Mouse (Mus musculus): ENCODE measurements at regions not wholly inside any gene's neighbourhood (a gene's known extent, or its start where the extent isn't known, plus 50 kb on each side); places are given as distances from the start of the nearest gene placed in this dataset.

- Histone ChIP-seq H3K27ac (ENCODE audit: low read length) (no peak overlapping the region), H3K9ac (replicated peaks; ENCODE audit: low read depth, low read length) (no peak overlapping the region), H3K36me3 (ENCODE audit: control insufficient read depth, insufficient read depth) (no peaks in the 10 kb centered on the region), H3K9me3 (ENCODE audit: control insufficient read depth, low read length) (no peaks in the 10 kb centered on the region), H3K4me3 (replicated peaks; ENCODE audit: low read length) (no peak overlapping the region), H3K27me3 (replicated peaks; ENCODE audit: control insufficient read depth, insufficient read depth, low read length) (no peaks in the 10 kb centered on the region), H3K4me1 (replicated peaks; ENCODE audit: control insufficient read depth, insufficient read depth, low read length) (no peaks in the 10 kb centered on the region), H3K4me2 (ENCODE audit: low read length) (no peak overlapping the region)
- WGBS: 73% methylated on average over 1 of the region's 1 CpGs
- no peak for ATAC-seq
Observed at GRCm38 (mm10) chr7:136706246-136706645, 188.2 kb upstream of the Mgmt start.

GRCm38 (mm10) chr7:136707200-136708003, 187.0 kb upstream of the Mgmt start:
- Histone ChIP-seq H3K27ac (ENCODE audit: low read length) (no peak overlapping the region), H3K4me3 (replicated peaks; ENCODE audit: low read length) (no peak overlapping the region), H3K9me3 (ENCODE audit: control insufficient read depth, low read length) (no peaks in the 10 kb centered on the region), H3K4me2 (ENCODE audit: low read length) (no peak overlapping the region), H3K4me1 (replicated peaks; ENCODE audit: control insufficient read depth, insufficient read depth, low read length) (no peaks in the 10 kb centered on the region), H3K27me3 (replicated peaks; ENCODE audit: control insufficient read depth, insufficient read depth, low read length) (no peaks in the 10 kb centered on the region), H3K9ac (replicated peaks; ENCODE audit: low read depth, low read length) (no peak overlapping the region), H3K36me3 (ENCODE audit: control insufficient read depth, insufficient read depth) (no peaks in the 10 kb centered on the region)
- no peak for ATAC-seq
- WGBS: 60% methylated on average over 12 of the region's 12 CpGs

GRCm38 (mm10) chr7:136708004-136708435, 186.4 kb upstream of the Mgmt start:
- no peak overlapping the region for H3K27ac ChIP-seq (ENCODE audit: low read length)
- H3K4me1 ChIP-seq (replicated peaks; ENCODE audit: control insufficient read depth, insufficient read depth, low read length): no peaks in the 10 kb centered on the region
- no peak overlapping the region for H3K9ac ChIP-seq (replicated peaks; ENCODE audit: low read depth, low read length)
- no peaks in the 10 kb centered on the region for H3K27me3 ChIP-seq (replicated peaks; ENCODE audit: control insufficient read depth, insufficient read depth, low read length)
- ATAC-seq: no peak
- H3K4me2 ChIP-seq (ENCODE audit: low read length): no peak overlapping the region
- H3K9me3 ChIP-seq (ENCODE audit: control insufficient read depth, low read length): no peaks in the 10 kb centered on the region
- H3K4me3 ChIP-seq (replicated peaks; ENCODE audit: low read length): no peak overlapping the region
- no peaks in the 10 kb centered on the region for H3K36me3 ChIP-seq (ENCODE audit: control insufficient read depth, insufficient read depth)
- WGBS: 74% methylated on average over 5 of the region's 5 CpGs

GRCm38 (mm10) chr7:136710653-136711052, 183.8 kb upstream of the Mgmt start:
- Histone ChIP-seq H3K36me3 (ENCODE audit: control insufficient read depth, insufficient read depth) (no peaks in the 10 kb centered on the region), H3K27me3 (replicated peaks; ENCODE audit: control insufficient read depth, insufficient read depth, low read length) (no peaks in the 10 kb centered on the region), H3K4me3 (replicated peaks; ENCODE audit: low read length) (no peak overlapping the region), H3K9ac (replicated peaks; ENCODE audit: low read depth, low read length) (no peak overlapping the region), H3K27ac (ENCODE audit: low read length) (no peak overlapping the region), H3K4me1 (replicated peaks; ENCODE audit: control insufficient read depth, insufficient read depth, low read length) (no peaks in the 10 kb centered on the region), H3K4me2 (ENCODE audit: low read length) (no peak overlapping the region), H3K9me3 (ENCODE audit: control insufficient read depth, low read length) (no peaks in the 10 kb centered on the region)
- ATAC-seq: no peak
- WGBS: 70% methylated on average over 3 of the region's 3 CpGs

GRCm38 (mm10) chr7:136712962-136713640, 181.3 kb upstream of the Mgmt start:
- Histone ChIP-seq H3K27ac (ENCODE audit: low read length) (no peak overlapping the region), H3K9me3 (ENCODE audit: control insufficient read depth, low read length) (no peaks in the 10 kb centered on the region), H3K27me3 (replicated peaks; ENCODE audit: control insufficient read depth, insufficient read depth, low read length) (no peaks in the 10 kb centered on the region), H3K9ac (replicated peaks; ENCODE audit: low read depth, low read length) (no peak overlapping the region), H3K36me3 (ENCODE audit: control insufficient read depth, insufficient read depth) (no peaks in the 10 kb centered on the region), H3K4me1 (replicated peaks; ENCODE audit: control insufficient read depth, insufficient read depth, low read length) (no peaks in the 10 kb centered on the region), H3K4me3 (replicated peaks; ENCODE audit: low read length) (no peak overlapping the region), H3K4me2 (ENCODE audit: low read length) (no peak overlapping the region)
- WGBS: 78% methylated on average over 16 of the region's 16 CpGs
- no peak for ATAC-seq

- 81% methylated on average over 1 of the region's 1 CpGs for WGBS
- Histone ChIP-seq H3K9ac (replicated peaks; ENCODE audit: low read depth, low read length) (no peak overlapping the region), H3K9me3 (ENCODE audit: control insufficient read depth, low read length) (no peaks in the 10 kb centered on the region), H3K4me1 (replicated peaks; ENCODE audit: control insufficient read depth, insufficient read depth, low read length) (no peaks in the 10 kb centered on the region), H3K27me3 (replicated peaks; ENCODE audit: control insufficient read depth, insufficient read depth, low read length) (no peaks in the 10 kb centered on the region), H3K4me2 (ENCODE audit: low read length) (no peak overlapping the region), H3K27ac (ENCODE audit: low read length) (no peak overlapping the region), H3K4me3 (replicated peaks; ENCODE audit: low read length) (no peak overlapping the region), H3K36me3 (ENCODE audit: control insufficient read depth, insufficient read depth) (no peaks in the 10 kb centered on the region)
- ATAC-seq: no peak
Observed at GRCm38 (mm10) chr7:136727628-136728402, 166.6 kb upstream of the Mgmt start.

GRCm38 (mm10) chr7:136742171-136742570, 152.2 kb upstream of the Mgmt start:
- no peaks in the 10 kb centered on the region for H3K4me1 ChIP-seq (replicated peaks; ENCODE audit: control insufficient read depth, insufficient read depth, low read length)
- H3K27ac ChIP-seq (ENCODE audit: low read length): no peak overlapping the region
- no peak overlapping the region for H3K4me3 ChIP-seq (replicated peaks; ENCODE audit: low read length)
- H3K9me3 ChIP-seq (ENCODE audit: control insufficient read depth, low read length): no peaks in the 10 kb centered on the region
- no peak overlapping the region for H3K9ac ChIP-seq (replicated peaks; ENCODE audit: low read depth, low read length)
- H3K27me3 ChIP-seq (replicated peaks; ENCODE audit: control insufficient read depth, insufficient read depth, low read length): no peaks in the 10 kb centered on the region
- no peak for ATAC-seq
- no peak overlapping the region for H3K4me2 ChIP-seq (ENCODE audit: low read length)
- H3K36me3 ChIP-seq (ENCODE audit: control insufficient read depth, insufficient read depth): no peaks in the 10 kb centered on the region
- 86% methylated on average over 2 of the region's 2 CpGs for WGBS

GRCm38 (mm10) chr7:136745412-136745811, 149.0 kb upstream of the Mgmt start:
- no peak overlapping the region for H3K4me3 ChIP-seq (replicated peaks; ENCODE audit: low read length)
- WGBS: 88% methylated on average over 8 of the region's 8 CpGs
- no peak for ATAC-seq
- H3K4me1 ChIP-seq (replicated peaks; ENCODE audit: control insufficient read depth, insufficient read depth, low read length): no peaks in the 10 kb centered on the region
- H3K9me3 ChIP-seq (ENCODE audit: control insufficient read depth, low read length): no peaks in the 10 kb centered on the region
- no peak overlapping the region for H3K4me2 ChIP-seq (ENCODE audit: low read length)
- no peak overlapping the region for H3K27ac ChIP-seq (ENCODE audit: low read length)
- H3K36me3 ChIP-seq (ENCODE audit: control insufficient read depth, insufficient read depth): no peaks in the 10 kb centered on the region
- no peak overlapping the region for H3K9ac ChIP-seq (replicated peaks; ENCODE audit: low read depth, low read length)
- no peaks in the 10 kb centered on the region for H3K27me3 ChIP-seq (replicated peaks; ENCODE audit: control insufficient read depth, insufficient read depth, low read length)

- Histone ChIP-seq H3K4me1 (replicated peaks; ENCODE audit: control insufficient read depth, insufficient read depth, low read length) (no peaks in the 10 kb centered on the region), H3K27me3 (replicated peaks; ENCODE audit: control insufficient read depth, insufficient read depth, low read length) (no peaks in the 10 kb centered on the region), H3K9ac (replicated peaks; ENCODE audit: low read depth, low read length) (no peak overlapping the region), H3K27ac (ENCODE audit: low read length) (no peak overlapping the region), H3K36me3 (ENCODE audit: control insufficient read depth, insufficient read depth) (no peaks in the 10 kb centered on the region), H3K4me2 (ENCODE audit: low read length) (no peak overlapping the region), H3K9me3 (ENCODE audit: control insufficient read depth, low read length) (no peaks in the 10 kb centered on the region), H3K4me3 (replicated peaks; ENCODE audit: low read length) (no peak overlapping the region)
- WGBS: 93% methylated on average over 4 of the region's 4 CpGs
- no peak for ATAC-seq
Observed at GRCm38 (mm10) chr7:136751477-136751876, 142.9 kb upstream of the Mgmt start.
